Mouse (Mus musculus): Measurements from ENCODE around the gene Arnt2.

DNA sequence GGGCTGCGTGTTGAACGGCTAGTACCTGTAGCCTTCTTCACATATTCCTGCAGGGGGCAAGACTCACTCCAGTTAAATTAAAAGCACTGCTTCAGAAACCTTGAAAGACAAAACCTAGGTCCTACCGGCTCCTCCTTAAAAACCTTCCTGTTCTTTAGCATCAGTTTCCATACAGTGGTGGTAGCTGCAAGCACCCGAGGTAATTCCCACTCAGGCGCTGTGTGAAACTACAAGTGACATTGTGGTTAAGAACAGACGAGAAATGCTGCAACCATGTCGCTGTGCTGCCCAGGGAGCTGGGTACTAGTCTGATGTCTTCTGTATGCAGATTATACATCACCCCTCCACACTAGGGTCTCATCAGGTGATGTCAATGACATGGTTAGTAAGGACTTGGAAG is 25.9 kb downstream of the Arnt2 start:
- TF ChIP-seq CTCF (conservative IDR thresholded peaks at IDR 0.05; ENCODE audit: insufficient read depth, insufficient read length, low read depth, low read length) (no peak), POLR2A (IDR thresholded peaks at IDR 0.05; ENCODE audit: low read depth, low read length) (no peak)
